Mouse (Mus musculus): ENCODE measurements around the gene Syt5. TPM values are rescaled to one million over a fixed set of nuclear protein-coding genes. Genes with fewer than 3 reads are reported as not detected.

Syt5 gene
- 0.65 TPM for polyA plus RNA-seq (2014; fragmentation: Illumina TruSeq; extraction: RNeasy Lipid Tissue Mini Kit (QIAGEN cat#74804); ENCODE audit: low read depth, low replicate concordance)

DNA sequence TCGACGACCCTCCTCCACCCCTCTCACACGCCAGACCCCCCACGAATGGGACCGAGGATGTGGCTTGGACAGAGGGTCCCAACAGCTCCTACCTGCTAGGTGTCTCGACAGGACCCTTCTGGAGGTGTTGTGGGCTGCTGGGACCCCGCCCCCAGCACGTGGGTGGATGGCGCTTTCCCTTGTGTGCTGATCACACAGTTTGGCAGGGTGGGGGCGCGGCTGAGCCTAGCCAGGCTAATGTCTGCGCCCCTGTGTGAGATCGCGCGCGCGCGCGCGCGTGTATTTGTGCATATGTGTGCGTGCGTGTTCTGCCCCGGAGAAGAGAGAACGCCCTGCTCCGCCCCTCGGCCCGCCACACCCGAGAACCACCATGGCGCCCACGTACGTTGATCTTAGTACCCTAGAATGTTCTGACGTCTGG lies at the start of gene Syt5:
Gene Syt5 (minus strand): TSS at position 321 of the 421 bp plus-strand sequence.

GRCm38 (mm10) chr7:4532005-4532729 lies 15.2 kb downstream of the Syt5 start, which contains the start of gene Dnaaf3:
Gene Dnaaf3 (minus strand): TSS chr7:4532453.

GRCm38 (mm10) chr7:4524212-4524922 lies 23.0 kb downstream of the Syt5 start, which contains the start of gene Tnni3:
Gene Tnni3 (minus strand): TSS chr7:4524229.

GRCm38 (mm10) chr7:4516332-4517050 lies 30.9 kb downstream of the Syt5 start, which contains the start of gene Tnnt1:
Gene Tnnt1 (minus strand): TSS chr7:4516382.

DNA sequence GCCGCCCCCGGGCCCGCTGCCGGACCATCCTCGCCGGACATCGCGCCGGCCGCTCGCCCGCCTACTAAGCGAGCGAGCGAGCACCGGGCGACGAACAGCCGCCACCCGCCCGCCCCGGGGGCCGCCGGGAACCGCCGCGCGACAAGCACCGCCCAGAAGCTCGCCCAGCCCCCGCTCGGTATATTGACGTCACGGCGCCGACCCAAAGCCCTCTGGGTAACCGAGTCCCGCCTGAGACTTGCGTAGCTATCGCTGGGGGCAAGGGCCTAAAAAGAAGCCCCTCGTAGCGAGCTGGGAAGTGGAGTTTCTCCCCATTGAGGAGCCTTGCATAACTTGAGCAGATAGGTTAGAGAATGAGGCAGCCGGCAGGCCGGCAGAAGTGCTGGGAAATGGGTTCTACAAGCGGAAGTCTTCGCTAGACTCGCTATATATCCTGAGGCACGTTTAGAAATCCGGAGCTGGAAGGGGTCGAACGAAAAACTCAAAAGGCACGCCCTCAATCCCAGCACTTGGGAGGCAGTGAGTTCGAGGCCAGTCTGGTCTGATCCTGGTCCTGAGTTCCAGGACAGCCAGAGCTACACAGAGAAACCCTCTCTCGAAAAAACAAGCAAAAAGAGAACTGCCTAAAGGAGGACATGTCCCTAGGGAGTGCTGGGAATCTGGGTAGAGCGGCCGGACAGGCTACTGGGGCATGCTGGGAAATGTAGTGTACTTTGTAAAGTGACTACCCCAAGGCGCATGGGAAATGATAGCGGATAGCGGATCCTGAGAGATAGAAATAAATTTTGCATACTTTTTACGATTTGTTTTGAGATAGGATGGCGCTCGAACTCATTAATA lies 45.6 kb downstream of the Syt5 start, which contains the start of gene Ppp1r12c:
Gene Ppp1r12c (minus strand): TSS at position 123 of the 840 bp plus-strand sequence.

Other genes starting within 250 kb of the Syt5 start
- 1.3 TPM for gene Ncr1, start 209.8 kb downstream of the Syt5 start, polyA plus RNA-seq (2014; fragmentation: Illumina TruSeq; extraction: RNeasy Lipid Tissue Mini Kit (QIAGEN cat#74804); ENCODE audit: low read depth, low replicate concordance)
- not detected for gene Gp6, start 149.8 kb downstream of the Syt5 start, polyA plus RNA-seq (2014; fragmentation: Illumina TruSeq; extraction: RNeasy Lipid Tissue Mini Kit (QIAGEN cat#74804); ENCODE audit: low read depth, low replicate concordance)
- gene Rdh13, start 101.9 kb downstream of the Syt5 start, polyA plus RNA-seq (2014; fragmentation: Illumina TruSeq; extraction: RNeasy Lipid Tissue Mini Kit (QIAGEN cat#74804); ENCODE audit: low read depth, low replicate concordance): 11.0 TPM
- 11.0 TPM for gene Eps8l1, start 86.9 kb downstream of the Syt5 start, polyA plus RNA-seq (2014; fragmentation: Illumina TruSeq; extraction: RNeasy Lipid Tissue Mini Kit (QIAGEN cat#74804); ENCODE audit: low read depth, low replicate concordance)
- 100 TPM for gene Ppp1r12c, start 45.9 kb downstream of the Syt5 start, polyA plus RNA-seq (2014; fragmentation: Illumina TruSeq; extraction: RNeasy Lipid Tissue Mini Kit (QIAGEN cat#74804); ENCODE audit: low read depth, low replicate concordance)
- 19.6 TPM for gene Tnnt1, start 31.2 kb downstream of the Syt5 start, polyA plus RNA-seq (2014; fragmentation: Illumina TruSeq; extraction: RNeasy Lipid Tissue Mini Kit (QIAGEN cat#74804); ENCODE audit: low read depth, low replicate concordance)
- 4.8 TPM for gene Tnni3, start 23.3 kb downstream of the Syt5 start, polyA plus RNA-seq (2014; fragmentation: Illumina TruSeq; extraction: RNeasy Lipid Tissue Mini Kit (QIAGEN cat#74804); ENCODE audit: low read depth, low replicate concordance)
- 4.6 TPM for gene Dnaaf3, start 15.1 kb downstream of the Syt5 start, polyA plus RNA-seq (2014; fragmentation: Illumina TruSeq; extraction: RNeasy Lipid Tissue Mini Kit (QIAGEN cat#74804); ENCODE audit: low read depth, low replicate concordance)
- not detected for gene Ptprh, start 56.5 kb upstream of the Syt5 start, polyA plus RNA-seq (2014; fragmentation: Illumina TruSeq; extraction: RNeasy Lipid Tissue Mini Kit (QIAGEN cat#74804); ENCODE audit: low read depth, low replicate concordance)
- gene Tmem86b, start 83.9 kb upstream of the Syt5 start, polyA plus RNA-seq (2014; fragmentation: Illumina TruSeq; extraction: RNeasy Lipid Tissue Mini Kit (QIAGEN cat#74804); ENCODE audit: low read depth, low replicate concordance): 8.1 TPM
- 72.5 TPM for gene Ppp6r1, start 111.5 kb upstream of the Syt5 start, polyA plus RNA-seq (2014; fragmentation: Illumina TruSeq; extraction: RNeasy Lipid Tissue Mini Kit (QIAGEN cat#74804); ENCODE audit: low read depth, low replicate concordance)
- 25.7 TPM for gene Hspbp1, start 137.5 kb upstream of the Syt5 start, polyA plus RNA-seq (2014; fragmentation: Illumina TruSeq; extraction: RNeasy Lipid Tissue Mini Kit (QIAGEN cat#74804); ENCODE audit: low read depth, low replicate concordance)
- 3.5 TPM for gene Brsk1, start 143.1 kb upstream of the Syt5 start, polyA plus RNA-seq (2014; fragmentation: Illumina TruSeq; extraction: RNeasy Lipid Tissue Mini Kit (QIAGEN cat#74804); ENCODE audit: low read depth, low replicate concordance)
- 0.60 TPM for gene Tmem150b, start 177.7 kb upstream of the Syt5 start, polyA plus RNA-seq (2014; fragmentation: Illumina TruSeq; extraction: RNeasy Lipid Tissue Mini Kit (QIAGEN cat#74804); ENCODE audit: low read depth, low replicate concordance)
- gene Kmt5c, start 192.6 kb upstream of the Syt5 start, polyA plus RNA-seq (2014; fragmentation: Illumina TruSeq; extraction: RNeasy Lipid Tissue Mini Kit (QIAGEN cat#74804); ENCODE audit: low read depth, low replicate concordance): 49.2 TPM
- gene Cox6b2, start 205.6 kb upstream of the Syt5 start, polyA plus RNA-seq (2014; fragmentation: Illumina TruSeq; extraction: RNeasy Lipid Tissue Mini Kit (QIAGEN cat#74804); ENCODE audit: low read depth, low replicate concordance): 28.9 TPM
- 3.3 TPM for gene Fam71e2, start 223.8 kb upstream of the Syt5 start, polyA plus RNA-seq (2014; fragmentation: Illumina TruSeq; extraction: RNeasy Lipid Tissue Mini Kit (QIAGEN cat#74804); ENCODE audit: low read depth, low replicate concordance)
- 0.32 TPM for gene Il11, start 235.3 kb upstream of the Syt5 start, polyA plus RNA-seq (2014; fragmentation: Illumina TruSeq; extraction: RNeasy Lipid Tissue Mini Kit (QIAGEN cat#74804); ENCODE audit: low read depth, low replicate concordance)
- gene Tmem190, start 235.4 kb upstream of the Syt5 start, polyA plus RNA-seq (2014; fragmentation: Illumina TruSeq; extraction: RNeasy Lipid Tissue Mini Kit (QIAGEN cat#74804); ENCODE audit: low read depth, low replicate concordance): 2.2 TPM
- 6.7 TPM for gene Tmem238, start 242.1 kb upstream of the Syt5 start, polyA plus RNA-seq (2014; fragmentation: Illumina TruSeq; extraction: RNeasy Lipid Tissue Mini Kit (QIAGEN cat#74804); ENCODE audit: low read depth, low replicate concordance)
- 632 TPM for gene Rpl28, start 245.3 kb upstream of the Syt5 start, polyA plus RNA-seq (2014; fragmentation: Illumina TruSeq; extraction: RNeasy Lipid Tissue Mini Kit (QIAGEN cat#74804); ENCODE audit: low read depth, low replicate concordance)

All from adipose tissue, adult 10 weeks (tissue).